Mouse (Mus musculus): ENCODE measurements around the gene Umps. TPM values are rescaled to one million over a fixed set of nuclear protein-coding genes. Genes with fewer than 3 reads are reported as not detected.

The Umps gene
- total RNA-seq (2021) = 1 to 10 TPM; 5.3 to 7.3 TPM
- long read RNA-seq, experiment 1, transcript Umps-201 (6 exons, 3,484 nt) = major isoform, 14 of 15 reads
- long read RNA-seq, experiment 1, partial matches to known transcripts = 0 of 15 reads
- long read RNA-seq, experiment 1, other reads (novel, unspliced or antisense) = 1 of 15 reads
- long read RNA-seq, experiment 2, transcript Umps-201 (6 exons, 3,484 nt) = major isoform, 15 of 15 reads
- long read RNA-seq, experiment 2, partial matches to known transcripts = 0 of 15 reads
- long read RNA-seq, experiment 2, other reads (novel, unspliced or antisense) = 0 of 15 reads

DNA sequence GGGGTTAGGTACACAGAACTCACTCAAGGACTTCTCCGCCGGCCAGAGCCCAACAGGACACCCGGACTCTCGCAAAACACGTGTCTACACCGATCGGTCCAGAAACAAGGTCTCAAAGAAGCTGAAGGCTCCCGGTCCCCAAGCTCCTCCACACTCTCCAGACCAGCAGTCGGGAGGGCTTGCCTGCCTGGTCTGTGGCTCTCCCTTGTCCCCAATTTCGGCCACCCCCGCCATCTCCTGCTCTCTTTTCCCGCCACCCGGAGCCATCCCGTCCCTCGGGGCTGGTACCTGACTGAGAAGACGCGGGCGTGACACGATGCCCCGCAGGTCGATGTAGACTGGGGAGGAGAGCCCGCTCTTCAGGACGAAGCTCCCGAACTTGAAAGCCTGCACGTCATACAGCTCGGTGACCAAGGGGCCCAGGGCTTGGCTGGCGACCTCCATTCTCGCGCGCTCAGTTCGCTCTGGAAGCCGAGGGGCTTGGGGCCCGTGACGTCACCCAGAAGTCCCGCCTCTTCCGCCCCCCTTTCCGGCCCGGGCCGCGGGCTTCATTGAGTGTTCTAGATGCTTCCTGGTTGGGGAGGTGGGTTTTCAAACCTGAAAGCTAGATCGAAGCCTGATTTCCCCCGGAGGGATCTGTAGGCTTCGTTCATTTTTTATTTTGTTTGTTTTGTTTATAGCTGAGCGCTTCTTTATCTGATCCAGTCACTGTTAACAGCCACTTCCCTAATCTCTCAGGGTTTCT, at the start of gene Umps:
Gene Umps (minus strand): TSS at position 501 of the 745 bp plus-strand sequence.
- intact Hi-C loops (cut with DNase I) = no loop called here
- no peak for TF ChIP-seq CTCF (IDR thresholded peaks at IDR 0.05)

DNA sequence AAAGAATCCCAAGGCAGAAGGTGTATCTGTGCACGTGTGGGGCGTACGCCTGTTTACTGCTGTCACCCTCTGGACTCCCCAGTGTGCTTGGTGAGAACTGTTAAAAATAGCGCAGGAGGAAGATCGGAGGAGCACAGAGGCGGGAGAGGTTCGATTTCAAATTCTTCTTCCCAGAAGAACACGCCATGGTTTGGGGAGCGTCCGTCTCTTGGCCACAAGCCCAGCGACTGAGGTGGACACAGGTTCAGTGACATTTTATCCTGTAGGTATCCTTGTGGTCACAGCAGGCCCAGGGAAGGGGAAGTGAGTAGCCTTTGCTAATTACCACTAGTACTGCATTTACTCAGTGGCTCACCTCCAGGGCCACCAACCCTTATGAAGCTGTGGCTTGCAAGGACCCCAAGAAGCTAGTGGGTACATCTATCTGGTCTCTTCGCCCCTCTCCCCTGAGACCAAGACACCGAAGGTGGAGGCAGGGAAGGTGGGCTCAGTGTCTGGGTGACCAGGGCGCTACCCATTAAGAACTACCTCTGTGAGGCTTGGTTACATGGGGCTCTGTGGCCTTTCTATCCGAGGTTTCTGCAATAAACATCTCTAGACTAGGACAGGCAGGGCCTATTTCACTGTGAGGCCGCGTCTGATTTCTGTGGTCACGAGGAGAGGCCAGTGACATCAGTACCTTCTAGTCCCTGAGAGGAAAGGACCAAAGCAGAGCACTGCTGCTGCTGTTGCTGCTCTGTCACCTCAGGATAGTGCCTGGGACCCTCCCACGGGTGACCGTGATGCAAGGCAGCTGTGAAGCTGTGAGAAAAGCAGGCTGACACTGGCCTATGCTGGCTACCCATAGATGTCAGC, 45.4 kb upstream of the Umps start:
- DNase-seq = peak; percentile 70
- Histone ChIP-seq H3K4me3 (no peak overlapping the region), H3K27ac (peak overlapping the region; percentile 84)
- no peak for TF ChIP-seq CTCF (IDR thresholded peaks at IDR 0.05)
- intact Hi-C loops (cut with DNase I) = loop anchor here (5.0 kb wide), 1 partner anchor 45 kb away; no protein-coding TSS in a partner anchor

More for the DNA sequence above, at the start of gene Umps:
- peak; percentile 86 for DNase-seq
- peak within 1 kb of the TSS; percentile 84 for H3K27ac ChIP-seq
- H3K4me3 ChIP-seq = peak within 1 kb of the TSS; percentile 96

DNA sequence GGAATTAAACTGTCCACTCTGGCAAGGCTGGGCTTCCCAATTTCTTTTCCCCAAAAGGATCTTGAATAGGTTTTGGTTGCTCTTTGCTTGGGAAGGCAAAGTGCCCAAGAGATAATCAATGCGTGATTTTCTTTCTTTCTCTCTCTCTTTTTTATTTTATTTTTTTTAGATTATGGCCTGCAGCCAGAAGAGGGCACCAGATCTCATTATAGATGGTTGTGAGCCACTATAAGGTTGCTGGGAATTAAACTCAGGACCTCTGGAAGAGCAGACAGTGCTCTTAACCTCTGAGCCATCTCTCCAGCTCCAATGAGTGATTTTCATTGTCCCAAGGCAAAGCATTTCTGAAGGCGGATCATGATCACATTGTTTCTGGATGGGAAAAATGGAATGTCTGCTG, 42.7 kb upstream of the Umps start:
- Histone ChIP-seq H3K4me3 (no peak overlapping the region), H3K27ac (no peak overlapping the region)
- no peak for DNase-seq
- TF ChIP-seq CTCF (IDR thresholded peaks at IDR 0.05) = no peak
- intact Hi-C loops (cut with DNase I) = no loop called here

DNA sequence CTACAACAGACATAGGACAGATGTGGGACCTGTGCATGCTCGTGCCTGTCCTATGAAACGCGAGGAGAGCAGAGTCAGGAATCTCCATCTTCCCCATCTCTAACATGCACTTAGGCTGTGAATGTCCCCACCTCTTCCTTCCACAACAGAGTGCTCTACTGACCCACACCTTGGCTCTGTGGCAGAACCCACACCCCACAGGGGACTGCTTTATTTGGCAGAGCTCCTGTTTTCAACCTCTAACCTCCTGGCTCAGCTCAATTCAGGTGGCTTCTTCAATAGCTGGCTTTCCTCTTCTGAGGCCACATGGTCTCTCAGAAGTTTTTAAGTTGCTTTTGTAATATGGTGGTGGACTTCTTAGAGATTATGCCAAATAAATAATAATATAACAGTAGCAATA, 39.1 kb upstream of the Umps start:
- TF ChIP-seq CTCF (IDR thresholded peaks at IDR 0.05) = no peak
- intact Hi-C loops (cut with DNase I) = no loop called here
- Histone ChIP-seq H3K27ac (no peak overlapping the region), H3K4me3 (no peak overlapping the region)
- no peak for DNase-seq

DNA sequence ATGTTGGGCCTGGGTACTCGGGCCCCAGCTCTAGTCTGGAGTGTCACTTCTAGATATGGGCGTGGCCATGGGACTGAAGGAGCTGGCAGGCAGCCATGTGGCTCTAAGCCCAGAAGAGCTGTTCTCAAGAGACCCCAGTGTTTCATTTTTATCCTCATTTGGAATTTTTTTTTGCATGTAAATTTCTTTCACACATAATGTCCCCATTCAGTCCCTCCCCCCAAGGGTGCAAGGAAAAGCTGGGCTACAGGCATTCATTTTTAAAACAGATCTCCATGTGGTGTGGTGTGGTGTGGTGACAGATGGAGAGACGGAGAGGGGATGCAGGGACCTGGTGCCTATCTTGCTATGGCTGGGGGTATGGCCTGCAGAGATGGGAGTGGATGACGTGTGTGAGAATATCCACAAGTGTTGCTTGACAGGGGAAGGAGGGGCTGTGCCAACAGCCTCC, 37.3 kb upstream of the Umps start:
- Histone ChIP-seq H3K4me3 (no peak overlapping the region), H3K27ac (0 out of 2 replicates have a peak overlapping the region, but pooled peaks have one; percentile 16)
- no peak for TF ChIP-seq CTCF (IDR thresholded peaks at IDR 0.05)
- intact Hi-C loops (cut with DNase I) = no loop called here
- DNase-seq = peak; percentile 40

DNA sequence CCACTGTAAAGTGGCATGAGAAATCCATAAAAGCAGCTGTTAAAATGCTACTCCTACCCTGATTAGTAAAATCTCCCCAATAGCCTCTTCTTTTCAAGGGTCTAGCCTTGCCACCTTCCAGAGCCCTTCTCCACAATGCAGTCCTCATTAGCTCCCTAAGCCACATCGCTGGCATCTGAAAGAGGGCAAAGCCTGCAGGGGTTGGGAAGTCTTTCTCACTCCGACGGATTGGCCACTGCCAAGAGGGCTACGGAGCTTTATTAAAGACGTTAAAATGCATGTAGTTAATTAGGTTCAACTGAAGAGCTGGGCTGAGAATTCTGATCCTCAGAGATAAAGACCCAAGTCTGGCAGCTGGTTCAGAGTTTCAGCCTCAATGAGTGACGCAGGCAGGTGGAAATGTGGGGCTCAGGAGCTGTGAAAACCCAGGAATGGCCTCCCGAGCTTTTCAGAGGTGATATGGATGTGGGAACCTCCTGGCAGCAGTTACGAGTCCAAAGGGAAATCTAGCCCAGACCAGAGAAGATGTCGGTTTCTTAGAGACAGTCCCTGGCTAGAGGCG, 36.8 kb upstream of the Umps start:
- intact Hi-C loops (cut with DNase I) = no loop called here
- no peak for TF ChIP-seq CTCF (IDR thresholded peaks at IDR 0.05)
- no peak for DNase-seq
- Histone ChIP-seq H3K4me3 (no peak overlapping the region), H3K27ac (no peak overlapping the region)

DNA sequence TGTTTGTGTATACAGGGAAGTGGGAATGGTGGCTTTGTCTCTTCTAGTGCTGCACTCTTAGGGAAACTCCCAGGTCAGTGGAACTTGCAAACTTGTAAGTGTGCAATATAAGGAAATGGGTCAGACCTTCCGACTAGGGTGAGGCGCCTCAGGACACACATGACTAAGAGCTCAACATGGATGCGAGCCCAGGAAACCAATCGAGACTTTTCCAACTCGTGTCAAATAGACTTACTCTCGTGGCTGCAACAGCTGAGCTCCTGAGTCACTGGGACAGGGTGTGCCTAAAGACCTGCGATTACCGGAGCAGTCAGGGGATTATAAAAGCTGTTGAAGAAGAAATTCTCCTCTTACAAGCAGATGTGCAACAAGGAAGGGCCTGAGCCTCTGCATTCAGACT, 33.9 kb upstream of the Umps start:
- H3K27ac ChIP-seq = peak overlapping the region; percentile 79
- DNase-seq = peak; percentile 79
- TF ChIP-seq CTCF (IDR thresholded peaks at IDR 0.05) = no peak
- no peak overlapping the region for H3K4me3 ChIP-seq
- intact Hi-C loops (cut with DNase I) = no loop called here

DNA sequence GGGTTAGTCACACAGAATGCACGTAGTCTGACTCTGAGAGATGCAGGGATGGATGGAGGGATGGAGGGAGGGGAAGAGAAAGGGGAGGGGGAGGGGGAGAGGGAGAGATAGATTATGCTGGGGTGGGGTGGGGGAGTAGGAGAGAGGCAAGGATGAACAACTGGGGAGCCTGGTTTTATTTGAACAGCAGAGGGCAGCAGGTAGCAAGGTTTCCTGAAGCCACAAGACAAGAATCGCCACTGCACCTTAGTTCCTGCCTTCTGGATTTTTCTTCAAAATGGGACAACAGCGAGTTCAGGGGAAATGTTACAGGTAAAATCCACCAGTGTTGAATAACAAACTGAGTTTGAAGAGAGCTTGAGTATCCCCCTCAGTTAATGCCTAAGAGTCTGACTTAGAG, 32.5 kb upstream of the Umps start:
- TF ChIP-seq CTCF (IDR thresholded peaks at IDR 0.05) = peak; percentile 74
- peak; percentile 57 for DNase-seq
- no peak overlapping the region for H3K4me3 ChIP-seq
- intact Hi-C loops (cut with DNase I) = loop anchor here (1.0 kb wide), 1 partner anchor 115 kb away; no protein-coding TSS in a partner anchor
- H3K27ac ChIP-seq = no peak overlapping the region

DNA sequence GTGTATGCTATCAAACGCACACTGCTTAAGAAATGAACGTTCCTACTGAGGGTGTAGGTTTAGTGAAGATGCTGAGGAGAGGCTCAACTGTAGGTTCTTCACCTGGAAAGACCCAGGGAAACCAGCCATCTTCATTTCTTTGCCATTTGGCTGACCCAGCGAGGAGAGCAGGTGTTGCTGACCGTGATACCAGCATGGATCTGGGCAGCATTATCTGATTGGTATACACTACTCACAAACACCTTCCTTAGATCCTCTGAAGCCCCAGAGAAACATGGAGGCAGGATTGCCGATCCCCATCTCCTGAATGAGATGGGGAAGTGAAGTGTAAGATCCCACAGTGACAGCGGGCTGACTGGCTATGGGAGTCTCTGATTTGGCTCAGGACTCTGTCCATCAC, 31.2 kb upstream of the Umps start:
- Histone ChIP-seq H3K27ac (no peak overlapping the region), H3K4me3 (no peak overlapping the region)
- TF ChIP-seq CTCF (IDR thresholded peaks at IDR 0.05) = no peak
- intact Hi-C loops (cut with DNase I) = no loop called here
- DNase-seq = no peak

DNA sequence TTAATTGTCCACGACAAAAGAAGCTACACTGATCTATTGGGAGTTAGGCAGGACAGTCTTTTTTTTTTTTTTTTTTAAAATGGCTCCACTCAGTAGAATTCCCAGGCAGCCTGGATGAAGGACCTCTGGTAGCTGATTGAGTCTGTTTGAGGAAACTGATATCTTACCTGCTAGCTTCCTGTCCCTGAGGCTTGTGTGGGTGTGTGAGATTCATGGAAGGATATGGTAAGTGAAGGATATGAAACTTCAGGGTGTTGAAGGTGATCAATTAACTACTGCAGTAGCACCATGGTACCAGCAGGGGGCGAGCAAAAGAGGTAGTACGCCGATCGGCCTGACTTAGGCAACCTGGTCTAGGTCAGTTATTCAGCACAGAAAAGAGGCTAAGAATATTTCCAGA, 29.2 kb upstream of the Umps start:
- intact Hi-C loops (cut with DNase I) = no loop called here
- DNase-seq = peak; percentile 61
- no peak overlapping the region for H3K27ac ChIP-seq
- H3K4me3 ChIP-seq = no peak overlapping the region
- TF ChIP-seq CTCF (IDR thresholded peaks at IDR 0.05) = peak; percentile 84

DNA sequence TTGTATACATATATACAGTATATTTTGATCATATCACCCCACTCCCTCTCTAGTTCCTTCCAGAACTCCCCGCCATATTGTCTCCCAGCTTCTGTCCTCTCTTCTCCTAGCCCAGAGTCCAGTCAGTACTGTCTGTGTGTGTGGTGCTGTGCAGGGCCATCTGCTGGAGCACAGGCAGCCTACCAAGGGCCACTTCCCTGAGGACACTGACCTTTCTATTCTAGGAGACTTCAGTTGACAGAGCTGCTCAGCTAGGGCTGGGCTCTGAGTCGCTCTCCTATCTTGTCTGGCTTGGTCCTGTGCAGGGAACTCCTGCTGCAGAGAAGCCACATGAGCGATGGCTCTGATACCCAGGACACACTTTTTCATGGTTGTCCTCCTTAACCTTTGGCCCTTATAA, 28.7 kb upstream of the Umps start:
- intact Hi-C loops (cut with DNase I) = no loop called here
- peak; percentile 61 for DNase-seq
- peak; percentile 6; the same call in 1 of the 2 replicates for TF ChIP-seq CTCF (IDR thresholded peaks at IDR 0.05)
- H3K4me3 ChIP-seq = no peak overlapping the region
- peak overlapping the region; percentile 56; the same call in 1 of the 2 replicates for H3K27ac ChIP-seq

DNA sequence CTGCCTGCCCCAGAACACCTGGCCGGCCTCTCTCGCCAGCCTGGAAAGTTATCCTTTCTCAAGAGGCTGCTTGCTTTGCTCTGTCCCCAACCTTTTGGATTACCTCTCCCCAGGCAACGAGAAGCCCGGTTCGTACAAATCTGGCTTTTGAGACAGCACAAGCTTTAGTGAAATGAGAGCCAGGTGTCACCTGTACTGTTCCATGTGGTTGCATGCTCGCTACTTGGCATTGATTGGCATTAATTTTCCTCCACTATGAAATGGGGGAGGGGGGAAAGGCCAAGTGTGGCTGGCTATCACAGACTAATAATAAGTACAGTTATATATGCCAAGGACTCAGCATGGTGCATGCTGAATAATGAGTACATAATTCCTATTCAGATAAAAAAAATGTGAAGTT, 27.5 kb upstream of the Umps start:
- no peak for DNase-seq
- no peak overlapping the region for H3K27ac ChIP-seq
- H3K4me3 ChIP-seq = no peak overlapping the region
- no peak for TF ChIP-seq CTCF (IDR thresholded peaks at IDR 0.05)
- intact Hi-C loops (cut with DNase I) = no loop called here
